Mouse (Mus musculus) gastrocnemius, postnatal 36 days (tissue): ENCODE data around the gene Tagap1. TPM values are rescaled to one million over a fixed set of nuclear protein-coding genes. Genes with fewer than 3 reads are reported as not detected.
"Not testable (repeated sequence)": the region's sequence is repeated elsewhere in the genome, so short reads cannot be mapped to it uniquely, and the experiment has no call there.

Experiments used
- DNase-seq, 2 experiments: peaks; one replicate each; pipeline ENCODE4 v3.0.0; 2022
- intact Hi-C: fragments of 180-260 bp; cut with DNase I; formaldehyde crosslinking; loops from one replicate; pipeline ENCODE4 v1.15.1; 2025
- long read RNA-seq, 2 experiments: library from polyadenylated mRNA; stranded (forward); transcript quantifications; one replicate each; pipeline ENCODE4 v2.0.0; 2021
- total RNA-seq, 2 experiments: library from RNA; stranded (reverse); gene quantifications; 2 replicates each; pipeline ENCODE4 v1.2.3; 2021

The Tagap1 gene
- total RNA-seq: 10 to 100 TPM; 10.5 to 12.0 TPM
- long read RNA-seq, experiment 1, partial matches to known transcripts: 10 of 90 reads
- long read RNA-seq, experiment 1, other reads (novel, unspliced or antisense): 80 of 90 reads
- long read RNA-seq, experiment 2, partial matches to known transcripts: 14 of 116 reads
- long read RNA-seq, experiment 2, other reads (novel, unspliced or antisense): 102 of 116 reads

DNA sequence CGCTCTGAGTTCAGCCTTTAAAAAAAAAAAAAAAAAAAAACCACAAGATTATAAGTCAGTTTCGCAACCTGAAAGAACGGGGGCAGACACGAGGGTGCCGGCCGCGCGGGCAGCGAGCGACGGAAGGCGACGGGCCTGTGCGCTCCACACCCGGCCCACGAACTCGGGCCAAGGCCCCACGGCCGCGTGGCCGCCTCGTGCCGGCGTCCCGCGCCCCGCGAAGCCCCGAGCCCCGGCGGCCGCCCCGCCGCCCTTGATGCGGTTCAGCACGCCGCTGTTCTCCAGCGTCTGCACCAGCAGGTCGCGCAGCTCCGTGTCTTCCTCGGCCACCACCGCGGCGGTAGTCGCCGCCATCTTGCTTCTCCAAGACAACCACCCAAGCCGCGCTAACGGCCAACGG lies at the start of gene Tagap1:
TSS of gene Tagap1 (minus strand) at position 381 of the 400 bp plus-strand sequence.
- intact Hi-C loops: not testable (repeated sequence)
- DNase-seq: peak; percentile 5 to 60

DNA sequence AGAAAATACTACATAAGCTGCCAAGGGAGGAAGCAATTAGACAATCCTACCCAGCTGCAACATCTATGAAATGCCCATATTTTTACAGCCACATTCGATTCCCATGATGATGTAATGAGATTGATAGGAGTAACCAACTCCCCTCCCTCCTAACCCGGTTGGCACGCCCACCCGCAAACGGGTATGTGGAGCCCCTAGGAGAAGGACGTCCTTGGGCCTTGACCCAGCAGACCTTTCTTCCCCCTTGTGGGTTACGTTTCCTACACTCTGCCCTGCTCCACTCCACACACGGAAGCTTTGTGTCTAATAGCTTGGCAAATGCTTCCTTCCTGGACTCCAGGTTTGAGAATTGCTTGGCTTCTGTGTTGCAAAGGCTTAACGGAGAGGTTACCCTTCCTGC lies 48.9 kb upstream of the Tagap1 start:
- intact Hi-C loops, DNase-seq: not testable (repeated sequence)

DNA sequence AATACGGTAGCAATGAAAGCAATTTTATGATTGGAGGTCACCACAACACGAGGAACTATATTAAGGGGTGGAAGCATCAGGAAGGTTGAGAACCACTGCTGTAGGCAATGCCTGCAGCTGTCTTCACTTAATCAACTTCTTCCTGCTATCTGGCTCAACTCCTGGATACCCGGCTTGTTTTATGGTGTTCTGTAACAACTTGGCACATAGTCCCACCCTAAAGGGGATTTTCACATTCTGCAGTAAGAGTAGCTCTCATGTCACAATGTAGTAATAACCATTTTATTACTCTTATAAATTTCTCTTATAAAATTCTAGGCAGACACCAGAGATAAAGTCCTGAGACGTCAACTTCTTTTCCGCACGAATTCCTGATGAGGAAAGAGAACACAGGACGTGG lies 48.5 kb upstream of the Tagap1 start:
- intact Hi-C loops, DNase-seq: not testable (repeated sequence)

DNA sequence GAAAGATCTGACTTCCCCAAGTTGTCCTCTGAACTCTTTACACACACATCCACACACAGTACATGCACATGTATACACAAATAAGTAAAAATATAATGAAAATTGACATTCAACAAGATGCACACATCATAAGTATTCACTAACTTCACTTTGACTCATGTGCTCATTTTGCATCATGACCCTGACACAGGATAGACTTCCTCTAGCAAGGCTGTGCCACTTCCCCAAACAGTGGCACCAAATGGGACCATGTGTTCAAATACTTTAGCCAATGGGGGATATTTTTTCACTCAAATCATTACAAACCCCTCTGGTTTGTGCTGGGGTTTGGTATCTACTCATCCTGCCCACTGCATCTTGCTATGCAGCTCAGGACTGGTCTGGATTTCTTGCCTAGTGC lies 47.9 kb upstream of the Tagap1 start:
- intact Hi-C loops, DNase-seq: not testable (repeated sequence)

DNA sequence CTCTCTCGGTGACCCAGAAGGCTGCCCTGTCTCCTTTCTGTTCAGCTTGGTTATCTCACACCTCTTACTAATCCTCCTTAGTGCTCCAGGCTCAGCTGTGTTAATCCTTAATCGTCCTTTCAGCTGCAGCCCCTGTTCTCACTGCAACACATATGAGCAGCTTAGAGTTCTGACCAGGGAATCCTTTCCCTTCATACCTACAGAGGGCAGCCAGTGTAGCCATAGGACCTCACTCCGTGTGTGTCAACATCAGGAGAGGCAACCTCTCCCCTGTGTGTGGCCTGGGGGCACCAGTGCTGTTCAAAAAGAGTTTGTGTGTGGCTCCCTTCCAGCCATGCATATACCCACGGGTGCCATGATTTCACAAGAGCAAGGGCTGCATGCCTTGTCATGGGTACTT lies 44.7 kb upstream of the Tagap1 start:
- DNase-seq, intact Hi-C loops: not testable (repeated sequence)

DNA sequence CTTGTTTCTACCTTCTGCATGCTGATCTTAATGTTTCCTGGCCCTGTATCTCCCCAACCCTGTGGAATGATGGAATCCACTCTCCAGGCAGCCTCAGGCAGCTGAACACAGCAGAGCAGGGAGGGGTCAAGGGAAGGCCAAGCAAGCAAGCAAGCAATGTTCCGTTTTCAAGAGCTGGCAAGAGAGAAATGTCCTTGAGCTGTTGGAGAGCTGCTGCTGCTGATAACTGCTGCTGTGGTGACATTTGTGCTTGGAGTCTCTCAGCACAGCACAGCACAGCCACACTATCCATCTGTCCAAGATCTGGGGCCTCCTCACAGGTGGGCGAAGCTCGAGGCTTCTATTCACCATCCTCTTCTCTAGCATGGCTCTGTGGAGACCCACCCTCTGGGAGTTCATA lies 42.4 kb upstream of the Tagap1 start:
- intact Hi-C loops, DNase-seq: not testable (repeated sequence)

DNA sequence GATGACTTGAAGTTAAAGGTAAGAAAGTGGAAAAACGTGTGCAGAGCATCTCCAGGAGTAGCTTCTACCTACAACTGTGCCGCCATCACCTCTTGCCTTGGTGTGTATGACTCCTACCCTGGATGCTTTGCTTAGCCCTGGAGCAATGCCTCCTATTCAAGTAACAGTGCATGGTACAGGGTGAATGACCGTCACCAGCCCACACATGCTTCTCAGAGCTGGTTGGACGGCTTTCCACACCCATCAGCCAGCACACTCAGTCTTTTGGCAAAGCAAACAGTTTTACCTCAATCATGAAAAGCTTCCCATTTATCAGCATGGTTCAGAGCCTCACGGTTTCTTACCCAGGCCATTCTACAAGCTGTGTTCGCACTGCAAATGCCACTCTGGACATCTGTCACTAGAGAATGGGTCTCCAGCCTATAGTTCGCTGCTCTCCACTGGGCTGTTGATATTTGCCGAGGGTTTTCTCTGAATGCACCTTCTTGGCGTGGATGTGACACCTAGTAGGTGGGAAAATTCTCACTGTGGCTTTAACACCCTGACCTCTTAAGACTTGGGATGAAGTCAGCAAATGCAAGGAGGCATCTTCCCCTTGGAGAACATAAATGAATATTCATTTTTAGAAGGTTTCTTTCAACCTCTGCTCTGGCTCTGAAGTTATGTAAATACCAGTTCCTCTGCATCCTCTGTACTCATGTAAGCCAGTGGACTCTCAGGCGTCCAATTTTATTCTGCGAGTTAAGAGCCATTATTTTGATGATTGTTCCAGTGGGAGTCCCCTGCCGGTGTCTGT lies 41.0 kb upstream of the Tagap1 start:
- intact Hi-C loops, DNase-seq: not testable (repeated sequence)

DNA sequence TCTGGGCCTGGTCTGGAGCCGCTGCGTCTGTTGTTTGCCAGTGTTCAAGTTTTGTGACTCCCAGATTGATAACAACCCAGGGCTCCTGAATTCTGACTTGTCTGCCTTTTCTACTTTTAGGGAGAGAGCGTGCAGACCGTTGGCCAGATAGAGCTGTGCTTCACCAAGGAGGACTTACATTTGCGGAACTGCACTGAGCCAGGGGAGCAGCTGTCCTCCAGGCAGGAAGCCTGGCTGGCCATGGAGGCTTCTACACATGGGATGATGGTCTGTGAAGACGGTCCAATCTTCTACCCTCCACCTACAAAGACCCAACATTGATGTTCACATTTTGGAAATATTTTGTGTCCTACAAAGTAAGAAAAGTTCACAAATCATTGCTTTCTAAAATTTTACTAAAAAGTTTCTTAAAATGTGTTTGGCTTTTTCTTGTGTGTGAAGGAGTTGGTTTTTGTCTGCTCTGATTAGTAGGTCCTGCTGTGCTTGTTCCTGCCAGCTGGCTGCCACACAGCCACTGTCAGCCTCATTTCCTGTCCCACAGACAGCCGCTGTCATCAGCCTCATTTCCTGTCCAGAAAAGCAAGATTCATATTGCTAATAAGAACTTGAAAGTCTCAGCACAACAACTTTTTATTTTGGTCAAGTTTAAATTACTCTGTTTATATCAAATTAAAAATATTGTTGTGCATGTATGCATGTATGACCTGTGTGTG lies 37.0 kb upstream of the Tagap1 start:
- DNase-seq, intact Hi-C loops: not testable (repeated sequence)

DNA sequence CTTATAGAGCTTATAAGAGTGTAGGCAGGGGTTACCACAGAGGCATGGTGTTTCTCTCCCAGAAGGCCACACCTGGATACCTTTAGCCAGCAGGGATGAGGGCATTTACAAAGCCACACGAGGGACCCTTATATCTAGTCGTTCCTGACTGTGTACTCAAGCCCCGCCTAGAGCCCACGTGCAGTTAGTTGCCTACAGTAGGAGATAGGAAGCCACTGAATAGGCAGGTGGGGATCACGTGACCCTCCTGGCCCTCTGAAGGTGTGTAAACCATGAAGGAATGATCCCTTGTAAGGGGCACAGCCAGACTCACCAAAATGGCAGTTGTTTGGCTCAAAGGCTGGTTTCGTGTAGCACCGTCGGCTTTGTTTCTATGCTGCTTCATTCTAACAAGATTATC lies 35.9 kb upstream of the Tagap1 start:
- DNase-seq, intact Hi-C loops: not testable (repeated sequence)

DNA sequence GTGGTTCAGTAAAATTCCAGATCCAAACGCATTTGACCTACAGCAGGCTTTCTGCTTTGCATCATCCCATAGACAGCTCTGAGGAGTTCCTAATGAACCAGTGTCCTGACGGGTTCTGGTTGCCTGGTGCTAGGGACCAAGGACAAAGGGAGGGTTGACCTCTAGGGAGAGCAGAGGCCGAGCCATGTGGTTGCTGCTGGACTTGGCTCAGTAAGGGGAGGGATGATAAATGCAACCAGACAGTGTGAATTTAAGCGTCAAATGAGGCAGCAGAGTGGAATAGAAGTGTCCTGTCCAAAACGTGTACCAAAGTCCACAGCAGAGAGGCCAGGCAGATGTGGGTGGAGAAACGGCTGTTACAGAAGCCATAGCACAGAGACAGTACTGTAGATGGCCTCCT lies 34.5 kb upstream of the Tagap1 start:
- DNase-seq, intact Hi-C loops: not testable (repeated sequence)

DNA sequence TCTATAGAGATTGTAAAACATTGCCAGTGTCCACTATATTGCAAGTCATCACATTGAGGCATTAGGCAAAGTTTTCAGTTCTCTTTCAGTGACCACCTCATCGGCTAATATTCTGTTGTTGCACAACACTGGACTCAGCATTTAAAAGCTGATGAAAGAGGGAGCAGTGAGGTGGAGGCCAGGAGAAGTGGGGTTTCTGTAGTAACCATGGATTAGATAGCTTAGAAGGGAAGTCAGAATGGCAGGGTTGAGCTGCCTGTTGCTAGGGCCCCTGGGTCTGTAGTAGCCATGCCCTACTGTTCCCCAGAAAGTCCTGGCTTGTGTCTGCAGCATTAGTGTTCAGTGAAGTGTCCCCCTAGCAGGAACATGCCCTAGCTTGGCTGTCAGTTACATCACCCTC lies 25.2 kb upstream of the Tagap1 start:
- intact Hi-C loops, DNase-seq: not testable (repeated sequence)

DNA sequence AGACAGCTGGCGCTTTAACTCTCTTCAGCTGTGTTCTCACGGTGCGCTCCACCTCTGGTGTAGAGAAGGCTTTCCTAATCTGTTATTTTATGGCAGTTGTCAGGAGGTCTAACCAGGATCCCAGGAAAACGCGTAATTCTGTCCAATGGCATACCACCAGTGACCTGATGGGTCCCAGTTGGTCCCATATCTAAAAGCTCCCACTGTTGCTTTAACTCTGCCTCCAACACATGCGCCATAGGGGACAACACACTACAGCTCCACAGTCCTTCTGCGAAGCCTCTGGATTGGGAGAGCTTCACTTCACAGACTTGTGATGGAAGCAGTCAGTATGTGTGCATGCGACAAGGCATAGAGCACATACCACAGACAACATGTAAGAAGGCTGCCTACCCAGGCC lies 19.2 kb upstream of the Tagap1 start:
- DNase-seq, intact Hi-C loops: not testable (repeated sequence)

DNA sequence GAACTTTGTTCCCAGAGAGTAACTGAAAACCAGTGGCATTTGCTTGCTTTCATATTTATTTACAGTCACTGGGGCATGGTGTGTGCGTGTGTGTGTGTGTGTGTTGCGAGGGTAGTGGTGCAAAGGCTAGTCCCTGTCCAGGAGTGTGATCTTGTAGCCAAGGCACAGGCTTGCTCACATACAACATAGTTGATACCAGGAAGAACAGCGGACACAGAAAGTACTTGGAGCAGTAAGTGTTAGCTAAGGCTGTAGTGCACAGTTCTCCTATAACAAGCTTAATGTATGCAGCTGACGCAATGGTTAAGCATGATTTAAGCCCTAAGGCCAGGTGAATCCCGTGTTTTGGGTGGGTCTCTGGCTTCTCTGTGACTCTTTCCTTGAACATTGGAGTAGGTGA lies 18.4 kb upstream of the Tagap1 start:
- DNase-seq, intact Hi-C loops: not testable (repeated sequence)

DNA sequence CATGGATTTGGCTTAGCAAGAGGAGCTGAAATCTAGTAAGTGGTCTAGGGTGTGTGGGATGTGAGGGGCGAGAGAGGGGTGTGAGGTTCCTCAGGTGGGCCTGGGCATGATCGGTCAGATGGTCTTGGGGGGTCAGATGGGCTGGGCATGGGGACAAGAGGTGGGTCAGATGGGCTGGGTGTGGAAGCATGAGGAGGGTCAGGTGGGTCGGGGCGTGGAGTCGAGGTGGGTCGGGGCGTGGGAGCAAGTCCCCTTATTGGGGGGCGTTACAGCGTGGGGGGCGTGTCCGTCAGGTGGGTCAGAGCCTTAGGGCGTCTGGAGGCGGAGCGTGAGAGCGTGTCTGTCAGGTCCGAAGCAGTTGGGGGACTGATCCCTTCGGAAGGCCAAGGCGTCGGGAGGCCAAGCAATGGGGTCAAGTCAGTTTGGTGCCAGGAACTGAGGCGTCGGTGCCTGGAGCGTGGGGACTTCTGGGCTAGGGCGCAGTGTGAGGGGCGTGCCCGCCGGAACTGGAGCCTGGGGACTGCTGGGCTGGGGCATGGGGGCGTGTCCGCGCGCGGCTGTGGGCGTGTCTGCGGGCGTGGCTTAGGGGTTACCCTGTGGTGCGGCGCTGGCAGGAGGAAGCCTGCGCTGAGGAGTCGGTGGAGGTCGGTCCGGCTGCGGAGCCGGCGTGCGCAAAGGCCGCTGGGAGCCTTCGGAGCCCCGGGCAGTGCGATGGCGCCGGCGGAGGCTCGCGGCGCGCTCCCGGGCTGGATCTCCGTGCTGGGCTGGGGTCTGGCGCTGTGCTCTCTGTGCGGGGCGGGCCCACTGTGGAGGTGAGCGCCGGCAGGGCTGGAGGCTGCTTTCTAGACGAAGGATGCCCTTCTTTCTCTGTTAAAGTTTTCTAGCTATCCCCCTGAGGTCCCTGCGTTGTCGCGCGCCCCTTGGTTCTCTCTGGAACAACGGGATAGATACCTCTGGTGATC lies 17.6 kb upstream of the Tagap1 start, which contains the start of gene Gm49721:
TSS of gene Gm49721 (plus strand) at position 618 of the 962 bp plus-strand sequence.
- intact Hi-C loops: not testable (repeated sequence)
- peak; percentile 36 to 66 for DNase-seq

DNA sequence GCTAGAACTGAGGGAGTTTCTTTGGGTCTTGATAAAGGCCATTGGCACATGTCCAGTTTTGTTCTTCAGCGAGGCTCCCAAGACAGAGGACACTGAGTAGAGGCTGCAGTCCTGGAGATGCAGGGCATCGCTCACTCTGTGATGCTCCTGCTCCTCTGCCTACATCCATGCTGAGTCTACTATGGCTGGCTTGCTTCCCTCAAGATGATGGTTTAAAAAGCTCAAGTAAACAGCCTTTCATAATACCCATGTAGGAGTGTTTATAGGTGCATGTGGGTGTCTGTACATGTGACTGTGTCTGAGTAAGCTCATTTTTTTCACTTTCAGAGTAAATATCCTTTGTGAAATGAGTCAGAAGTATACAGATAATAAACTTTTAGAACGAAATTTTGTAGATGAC lies 14.0 kb upstream of the Tagap1 start:
- DNase-seq, intact Hi-C loops: not testable (repeated sequence)

DNA sequence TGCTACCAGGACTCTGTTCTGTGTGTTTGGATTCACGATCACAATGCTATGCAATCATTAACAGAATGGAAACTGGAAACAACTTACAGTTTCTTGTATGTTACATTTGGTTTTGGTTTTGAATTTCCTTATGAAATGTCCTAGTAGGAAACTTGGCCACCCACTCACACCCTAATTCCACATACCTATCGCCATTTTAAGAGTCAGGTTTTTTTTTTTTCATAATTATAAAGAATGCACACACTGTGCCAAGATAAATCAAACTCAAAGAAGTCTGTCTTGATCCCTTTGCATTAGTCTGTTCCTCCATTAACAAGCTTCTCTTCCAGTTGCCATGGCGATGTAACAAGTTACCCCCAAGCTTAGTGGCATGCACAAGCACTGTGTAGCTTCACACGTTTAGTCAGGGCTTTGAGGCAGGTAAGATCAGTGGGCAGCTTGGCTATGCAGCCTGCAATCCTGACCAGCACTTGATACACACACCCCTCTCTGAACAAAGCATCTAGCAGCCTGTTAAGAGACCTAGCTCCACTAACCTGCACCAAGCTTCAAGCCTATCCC lies 12.0 kb upstream of the Tagap1 start:
- DNase-seq, intact Hi-C loops: not testable (repeated sequence)

DNA sequence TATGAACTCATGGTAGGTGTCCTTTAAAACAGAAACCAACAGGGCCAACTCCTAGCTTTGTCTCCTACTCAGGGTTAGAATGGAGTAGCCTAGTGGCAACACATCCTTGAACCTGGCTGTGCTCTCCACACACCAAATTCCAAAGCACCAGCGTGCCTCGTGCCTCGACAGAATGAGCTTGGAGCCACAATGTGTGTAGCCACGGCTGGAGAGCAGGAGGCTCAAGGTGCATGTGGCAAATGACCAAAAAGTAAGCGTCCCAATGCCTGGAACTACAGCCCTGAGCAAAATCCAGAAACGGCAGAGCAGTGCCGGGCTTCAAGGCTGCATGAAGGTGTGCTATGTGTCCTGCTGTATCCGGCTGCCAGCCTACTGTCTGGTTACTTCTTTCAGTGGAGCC lies 10.3 kb upstream of the Tagap1 start:
- intact Hi-C loops, DNase-seq: not testable (repeated sequence)

DNA sequence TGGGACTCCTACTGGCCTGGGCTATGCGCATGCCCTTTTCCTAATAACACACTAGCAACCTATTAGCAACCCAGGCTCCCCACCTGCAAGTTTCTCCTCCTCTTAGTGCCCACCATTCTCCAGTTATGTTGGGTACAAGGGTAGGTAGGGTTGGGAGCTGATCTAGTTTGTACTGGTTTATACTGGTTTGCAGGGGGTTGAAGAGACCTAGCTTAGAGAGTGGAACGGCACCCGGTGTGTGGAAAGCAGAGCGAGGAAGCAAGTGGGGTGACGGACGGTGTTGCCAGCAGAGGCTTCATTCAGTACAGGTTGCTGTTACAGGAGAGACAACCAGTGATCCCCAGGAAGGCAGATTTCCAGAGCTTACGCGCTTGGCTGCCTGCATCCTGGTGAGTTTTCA lies 9.4 kb upstream of the Tagap1 start, which contains the start of gene Rnaset2b:
TSS of gene Rnaset2b (plus strand) at position 301 of the 400 bp plus-strand sequence.
- DNase-seq, intact Hi-C loops: not testable (repeated sequence)

DNA sequence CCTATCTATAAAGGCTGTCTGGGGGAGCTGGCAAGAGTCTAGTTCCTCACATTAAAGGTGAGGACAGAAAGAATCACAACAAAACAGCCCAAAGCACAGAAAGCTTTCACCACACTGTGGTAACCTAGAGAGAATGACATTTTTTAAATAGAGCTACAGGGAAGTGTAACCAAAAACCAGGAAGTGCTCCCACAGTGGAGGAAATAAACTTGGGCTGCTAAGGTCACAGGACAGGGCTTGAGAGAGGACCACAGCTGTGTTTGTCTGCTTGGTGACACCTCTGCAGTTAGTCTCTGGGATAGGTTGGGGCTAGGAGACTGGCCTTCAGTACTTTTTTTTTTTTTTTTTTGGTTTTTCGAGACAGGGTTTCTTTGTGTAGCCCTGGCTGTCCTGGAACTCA lies 6.7 kb upstream of the Tagap1 start:
- intact Hi-C loops, DNase-seq: not testable (repeated sequence)
